Comparison of ENCODE assay signal across 10 mouse cellular contexts in the genomic region with DNA sequence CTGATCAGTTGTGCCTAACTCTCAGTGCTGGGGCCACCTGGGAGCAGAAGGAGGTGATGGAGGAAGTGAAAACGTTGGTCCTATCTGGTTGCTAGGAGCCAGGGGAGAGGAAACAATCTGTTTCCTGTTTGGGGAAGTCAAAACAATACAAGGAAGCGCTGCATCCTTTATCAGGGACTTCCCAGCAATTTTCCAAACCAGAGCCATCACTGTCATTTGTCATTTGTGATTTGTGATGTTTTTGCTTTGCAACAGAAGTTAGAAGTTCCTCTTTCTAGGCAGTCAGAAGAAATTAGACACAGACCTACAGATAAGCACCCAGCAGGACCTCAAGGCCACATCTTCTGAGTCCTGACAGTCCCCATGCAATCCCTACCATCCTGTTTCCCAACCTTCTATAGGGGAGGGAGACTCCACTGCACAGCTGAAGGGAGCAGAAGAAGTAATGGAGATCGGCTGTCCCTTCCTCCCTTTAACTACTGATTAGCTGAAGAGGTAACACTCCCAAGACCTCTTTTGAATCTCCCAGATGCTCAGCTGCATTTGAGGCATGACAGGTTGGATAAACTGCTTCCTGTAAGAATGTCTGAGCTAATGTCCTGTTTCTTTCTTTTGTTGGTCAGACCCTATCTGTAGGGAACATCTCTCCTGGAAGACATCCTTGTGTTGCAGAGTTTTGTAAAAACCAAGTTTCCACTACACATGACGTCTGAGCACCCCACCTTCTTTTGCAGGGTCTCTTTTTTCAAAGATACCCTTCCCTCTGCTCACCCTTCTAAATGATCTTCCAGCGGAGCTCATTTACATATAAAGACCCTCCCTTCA. TPM values are rescaled to one million over a fixed set of nuclear protein-coding genes. Genes with fewer than 3 reads are reported as not detected.
DNase-seq lines count a peak whose midpoint lies in the region; ATAC-seq and TF ChIP-seq lines count a peak whose summit lies in the region.
"Had no signal": no experiment of that assay in that cellular context is flagged by ENCODE, and none has a peak within 500 bp of the region (broad histone marks: within the 10 kb centered on the region; RNA-seq: fewer than 3 reads in every experiment).

No protein-coding gene starts in this region.

- H3K9me3 ChIP-seq in hindbrain, embryonic 11.5 days (ENCODE audit: control insufficient read depth, low read length) = no peaks in the 10 kb centered on the region

- H3K4me1 ChIP-seq in bone marrow, adult 2 months (ENCODE audit: control insufficient read depth, insufficient read depth, low read length) = peaks cover 4% of the 10 kb centered on the region
- no peaks in the 10 kb centered on the region for H3K4me1 ChIP-seq in hindbrain, embryonic 11.5 days (replicated peaks; ENCODE audit: control insufficient read depth, insufficient read depth, low read length)

- H3K9ac ChIP-seq in hindbrain, embryonic 11.5 days (ENCODE audit: low read depth, low read length) = no peak overlapping the region

- 12% methylated on average over 5 of the region's 5 CpGs for WGBS in bone marrow, adult 2 months
- 62% methylated on average over 5 of the region's 5 CpGs for WGBS in hindbrain, embryonic 11.5 days

- H3K27ac ChIP-seq in bone marrow, adult 2 months (ENCODE audit: control insufficient read depth, insufficient read depth, low read depth, low read length, poor library complexity) = peak overlapping the region; percentile 82
- H3K27ac ChIP-seq in hindbrain, embryonic 11.5 days (ENCODE audit: low read depth, low read length) = no peak overlapping the region

- peak; percentile 60 for ATAC-seq in inflammation-experienced regulatory T-cells, adult 6 months
- peak; percentile 38; the same call in 1 of the 2 replicates for ATAC-seq in megakaryocyte, adult 5-6 weeks (ENCODE audit: poor library complexity, severe bottlenecking)
- no peak for ATAC-seq in hindbrain, embryonic 11.5 days (ENCODE audit: low FRiP score)

- no peak overlapping the region for H3K4me2 ChIP-seq in hindbrain, embryonic 11.5 days (replicated peaks; ENCODE audit: low read depth, low read length)

- intact Hi-C loops in heart, postnatal 36 days (cut with DNase I) = no loop called here
- intact Hi-C loops in left cerebral cortex, postnatal 36 days (cut with DNase I) = no loop called here

- DNase-seq in heart, adult 11 months = peak; percentile 98
- no peak for DNase-seq in heart, postnatal 36 days
- no peak for DNase-seq in hindbrain, embryonic 11.5 days (ENCODE audit: low spot score)
- DNase-seq in left cerebral cortex, postnatal 36 days (ENCODE audit: low spot score in 2 of 2) = no peak
- DNase-seq in cerebellum, adult 11 months = no peak
- DNase-seq: cerebellum, postnatal 36 days had no signal

- no peak for TF ChIP-seq POLR2A in bone marrow, adult 2 months (IDR thresholded peaks at IDR 0.05; ENCODE audit: borderline replicate concordance, control insufficient read depth, low read depth, low read length)

- no peak for TF ChIP-seq CTCF in bone marrow, adult 2 months (IDR thresholded peaks at IDR 0.05; ENCODE audit: control insufficient read depth, insufficient read depth, low read length)

- H3K4me3 ChIP-seq in bone marrow, adult 2 months (replicated peaks; ENCODE audit: control insufficient read depth, low read depth, low read length) = no peak overlapping the region
- no peak overlapping the region for H3K4me3 ChIP-seq in hindbrain, embryonic 11.5 days (ENCODE audit: low read depth, low read length)

- no peaks in the 10 kb centered on the region for H3K36me3 ChIP-seq in hindbrain, embryonic 11.5 days (ENCODE audit: control insufficient read depth, insufficient read depth, low read length)

- no peaks in the 10 kb centered on the region for H3K27me3 ChIP-seq in hindbrain, embryonic 11.5 days (ENCODE audit: control insufficient read depth, insufficient read depth, low read length)

RNA-seq across cellular contexts. Expression of a gene that starts 7.6 kb away (rescaled TPM):
- total RNA-seq in heart, postnatal 36 days (2021) = 10 to 100 TPM; 40.5 to 46.0 TPM
- 45.1 and 77.9 TPM in 2 replicates for polyA plus RNA-seq in bone marrow, adult 2 months (2011; ENCODE audit: insufficient read depth, insufficient read length, low replicate concordance, missing spikeins)
- polyA plus RNA-seq in inflammation-experienced regulatory T-cells, adult 6 months (2017; shearing (Covaris generic)) = 1,000 to 10,000 TPM; 1,024 to 1,390 (median 1,261) TPM
- 6.2 and 10.6 TPM in 2 replicates for total RNA-seq in megakaryocyte, adult 5-6 weeks (2015)
- total RNA-seq in megakaryocyte, adult 5-6 weeks (2017) = 15.7 and 23.1 TPM in 2 replicates
- 10.7 and 11.5 TPM in 2 replicates for polyA plus RNA-seq in hindbrain, embryonic 11.5 days (2014; fragmentation: Nextera tagmentation; extraction: Ambion mirVana)
- 1 to 10 TPM; 4.8 to 5.9 TPM for total RNA-seq in left cerebral cortex, postnatal 36 days (2021)

RNA-seq across cellular contexts. Expression of a gene that starts 16.1 kb away (rescaled TPM):
- total RNA-seq in heart, postnatal 36 days (2021) = 10 to 100 TPM; 23.6 to 30.4 TPM
- 20.7 and 41.0 TPM in 2 replicates for polyA plus RNA-seq in bone marrow, adult 2 months (2011; ENCODE audit: insufficient read depth, insufficient read length, low replicate concordance, missing spikeins)
- polyA plus RNA-seq in inflammation-experienced regulatory T-cells, adult 6 months (2017; shearing (Covaris generic)) = 1,000 to 10,000 TPM; 1,788 to 2,089 (median 1,869) TPM
- total RNA-seq in megakaryocyte, adult 5-6 weeks (2015) = 24.2 and 24.8 TPM in 2 replicates
- total RNA-seq in megakaryocyte, adult 5-6 weeks (2017) = 46.0 and 76.0 TPM in 2 replicates
- 3.3 and 5.6 TPM in 2 replicates for polyA plus RNA-seq in hindbrain, embryonic 11.5 days (2014; fragmentation: Nextera tagmentation; extraction: Ambion mirVana)
- under 1 TPM in 1 of 2 experiments, not detected in 1; 0.54 TPM for total RNA-seq in left cerebral cortex, postnatal 36 days (2021)

RNA-seq across cellular contexts. Expression of a gene that starts 17.9 kb away (rescaled TPM):
- 1 to 10 TPM; 3.1 to 4.7 TPM for total RNA-seq in heart, postnatal 36 days (2021)
- polyA plus RNA-seq in bone marrow, adult 2 months (2011; ENCODE audit: insufficient read depth, insufficient read length, low replicate concordance, missing spikeins) = 15.2 TPM in 1 of 2 replicates, not detected in the other
- polyA plus RNA-seq in inflammation-experienced regulatory T-cells, adult 6 months (2017; shearing (Covaris generic)) = 10 to 100 TPM; 58.9 to 85.2 (median 59.9) TPM
- total RNA-seq in megakaryocyte, adult 5-6 weeks (2015) = 0.68 TPM in 1 of 2 replicates, not detected in the other
- total RNA-seq in megakaryocyte, adult 5-6 weeks (2017) = 7.3 and 16.2 TPM in 2 replicates
- not detected in 2 replicates for polyA plus RNA-seq in hindbrain, embryonic 11.5 days (2014; fragmentation: Nextera tagmentation; extraction: Ambion mirVana)
- total RNA-seq in left cerebral cortex, postnatal 36 days (2021) = not detected
- polyA plus RNA-seq: neural tube, embryonic 14.5 days had no signal

RNA-seq across cellular contexts. Expression of a gene that starts 18.0 kb away (rescaled TPM):
- total RNA-seq in heart, postnatal 36 days (2021) = under 1 TPM in 1 of 2 experiments, not detected in 1; 0.22 TPM
- 3.6 and 5.2 TPM in 2 replicates for polyA plus RNA-seq in bone marrow, adult 2 months (2011; ENCODE audit: insufficient read depth, insufficient read length, low replicate concordance, missing spikeins)
- 100 to 1,000 TPM; 458 to 769 (median 564) TPM for polyA plus RNA-seq in inflammation-experienced regulatory T-cells, adult 6 months (2017; shearing (Covaris generic))
- 1.5 and 3.5 TPM in 2 replicates for total RNA-seq in megakaryocyte, adult 5-6 weeks (2015)
- 3.9 TPM in 2 replicates for total RNA-seq in megakaryocyte, adult 5-6 weeks (2017)
- 0.11 TPM in 1 of 2 replicates, not detected in the other for polyA plus RNA-seq in hindbrain, embryonic 11.5 days (2014; fragmentation: Nextera tagmentation; extraction: Ambion mirVana)
- not detected for total RNA-seq in left cerebral cortex, postnatal 36 days (2021)
- polyA plus RNA-seq: neural tube, embryonic 14.5 days had no signal

RNA-seq across cellular contexts. Expression of a gene that starts 24.5 kb away (rescaled TPM):
- 1 to 10 TPM; 4.8 to 5.2 TPM for total RNA-seq in heart, postnatal 36 days (2021)
- polyA plus RNA-seq in bone marrow, adult 2 months (2011; ENCODE audit: insufficient read depth, insufficient read length, low replicate concordance, missing spikeins) = 13.5 and 26.0 TPM in 2 replicates
- 100 to 1,000 TPM; 236 to 293 (median 290) TPM for polyA plus RNA-seq in inflammation-experienced regulatory T-cells, adult 6 months (2017; shearing (Covaris generic))
- 5.0 and 11.2 TPM in 2 replicates for total RNA-seq in megakaryocyte, adult 5-6 weeks (2015)
- total RNA-seq in megakaryocyte, adult 5-6 weeks (2017) = 8.9 and 10.4 TPM in 2 replicates
- 4.2 and 4.8 TPM in 2 replicates for polyA plus RNA-seq in hindbrain, embryonic 11.5 days (2014; fragmentation: Nextera tagmentation; extraction: Ambion mirVana)
- total RNA-seq in left cerebral cortex, postnatal 36 days (2021) = under 1 TPM; 0.37 to 0.57 TPM

Comparison
In these comparisons a context has a peak if more than half of its experiments do, and no peak if none do; other contexts are left out.
1. RNA of a gene that starts 16.1 kb away (total RNA-seq): 24.2 to 76.0 TPM in megakaryocyte, adult 5-6 weeks and 23.6 to 30.4 TPM in heart, postnatal 36 days; 0.54 TPM in left cerebral cortex, postnatal 36 days; every median in the first group is over 10 times any median in the second.